Mouse (Mus musculus) left cerebral cortex, postnatal 36 days (tissue): Measurements from ENCODE around the gene Mdm4. TPM values are rescaled to one million over a fixed set of nuclear protein-coding genes. Genes with fewer than 3 reads are reported as not detected.

Source experiments
- DNase-seq, 2 experiments: peaks; one replicate each; pipeline ENCODE4 v3.0.0; 2021 to 2022; ENCODE audit warnings: low spot score in 2 of 2, mixed read lengths in 1 of 2
- intact Hi-C: fragments of 180-260 bp; cut with DNase I; formaldehyde crosslinking; loops from one replicate; pipeline ENCODE4 v1.15.1; 2025
- microRNA-seq: library from miRNA; unstranded; fragments of <30 nt; microRNA quantifications from one replicate; pipeline ENCODE4 v1.2.0, GENCODE M21; 2022
- total RNA-seq, 2 experiments: library from RNA; stranded (reverse); gene quantifications; 2 replicates each; pipeline ENCODE4 v1.2.3; 2021

Mdm4 gene
- total RNA-seq, 2 experiments from 2014 or later, result 63.2 to 91.1 TPM

GRCm38 (mm10) chr1:132917554-132917953, 112.8 kb downstream of the Mdm4 start:
- intact Hi-C loops, result loop anchor here (2.0 kb wide), 1 partner anchor 25 kb away; no protein-coding TSS in a partner anchor
- no peak for DNase-seq

- DNase-seq, result peak; percentile 80 to 86
- intact Hi-C loops, result loop anchor here (2.0 kb wide), 1 partner anchor 23 kb away; no protein-coding TSS in a partner anchor
Observed at GRCm38 (mm10) chr1:132915849-132916493, 114.4 kb downstream of the Mdm4 start.

GRCm38 (mm10) chr1:132910414-132911041, 119.8 kb downstream of the Mdm4 start:
- no peak for DNase-seq
- intact Hi-C loops, result no loop called here

GRCm38 (mm10) chr1:132909951-132910350, 120.4 kb downstream of the Mdm4 start:
- intact Hi-C loops, result no loop called here
- no peak for DNase-seq

Small RNAs within 50 kb of the gene (microRNA-seq; reads per million reads assigned to microRNA genes)
- not detected for gene Gm44300

Other genes starting within 250 kb of the Mdm4 start
- gene Lrrn2, start 150.3 kb downstream of the Mdm4 start, total RNA-seq, result 100 to 1,000 TPM in 1 of 2 experiments, 10 to 100 TPM in 1; 89.3 to 105 TPM
- 10 to 100 TPM; 12.4 to 18.6 TPM for gene Pik3c2b, start 15.1 kb upstream of the Mdm4 start, total RNA-seq
- 10 to 100 TPM; 41.7 to 42.4 TPM for gene Ppp1r15b, start 100.6 kb upstream of the Mdm4 start, total RNA-seq
- 10 to 100 TPM; 66.5 to 87.4 TPM for gene Plekha6, start 133.6 kb upstream of the Mdm4 start, total RNA-seq